Mouse (Mus musculus) stomach, postnatal 0 days (tissue): ENCODE measurements around the gene Nrde2.

Source experiments
- CTCF ChIP-seq: IDR thresholded peaks from 2 replicates; pipeline ENCODE4 v1.5.1; 2016; ENCODE audit warnings: antibody characterized with exemption, low read depth, mild to moderate bottlenecking, moderate library complexity
- EP300 ChIP-seq: optimal IDR thresholded peaks from 2 replicates; pipeline ENCODE3; 2016; ENCODE audit warnings: antibody characterized with exemption

- no peak for TF ChIP-seq CTCF
- no peak for TF ChIP-seq EP300
Observed at GRCm38 (mm10) chr12:100203759-100204158, 44.3 kb upstream of the Nrde2 start.
